Mouse (Mus musculus) brain, embryonic 14.5 days (tissue): ENCODE results near the gene Tmem117.

Source experiments
- CTCF ChIP-seq: fragments of 200-500 bp; IDR thresholded peaks from 2 replicates; pipeline ENCODE4 v1.5.1; 2012; ENCODE audit warnings: inconsistent platforms, mild to moderate bottlenecking, moderate library complexity, borderline replicate concordance; ENCODE audit not compliant: insufficient read depth, insufficient read length; ENCODE audit errors: extremely low read depth
- POLR2A ChIP-seq: fragments of 200-500 bp; IDR thresholded peaks from 2 replicates; pipeline ENCODE4 v1.6.1; 2012; ENCODE audit warnings: mild to moderate bottlenecking, inconsistent platforms, borderline replicate concordance; ENCODE audit not compliant: poor library complexity, insufficient read depth, insufficient read length, severe bottlenecking; ENCODE audit errors: extremely low read depth

GRCm38 (mm10) chr15:94814213-94815100 is 185.4 kb downstream of the Tmem117 start:
- TF ChIP-seq POLR2A (no peak), CTCF (no peak)
